Mouse (Mus musculus) T-cell, adult 66 days (primary cell): Measurements from ENCODE around the gene Zbtb32. TPM values are rescaled to one million over a fixed set of nuclear protein-coding genes. Genes with fewer than 3 reads are reported as not detected.

Source experiments
- total RNA-seq, 2 experiments: library from RNA; stranded (reverse); gene quantifications; 3 replicates in 1 of 2; 4 replicates in 1 of 2; pipeline ENCODE4 v1.2.4; 2023

Gene Zbtb32
- total RNA-seq = 1 to 10 TPM; 3.0 to 3.5 TPM

GRCm38 (mm10) chr7:30598786-30599185, at the start of gene Zbtb32:
Gene Zbtb32 (minus strand): TSS chr7:30598909.

GRCm38 (mm10) chr7:30635752-30636151, 37.0 kb upstream of the Zbtb32 start, which contains the start of gene Etv2:
Gene Etv2 (minus strand): TSS chr7:30635852.

GRCm38 (mm10) chr7:30625530-30626384, 27.0 kb upstream of the Zbtb32 start, which contains the start of gene Cox6b1:
Gene Cox6b1 (minus strand): TSS chr7:30626151.

GRCm38 (mm10) chr7:30612654-30613402, 14.1 kb upstream of the Zbtb32 start, which contains the start of gene Upk1a:
Gene Upk1a (minus strand): TSS chr7:30612847.

GRCm38 (mm10) chr7:30588676-30589434, 9.9 kb downstream of the Zbtb32 start, which contains the start of gene Kmt2b:
Gene Kmt2b (minus strand): TSS chr7:30588726.

GRCm38 (mm10) chr7:30564970-30565571, 33.6 kb downstream of the Zbtb32 start, which contains the start of gene Igflr1:
Gene Igflr1 (plus strand): TSS chr7:30565427.

GRCm38 (mm10) chr7:30563117-30563905, 35.4 kb downstream of the Zbtb32 start, which contains the start of the genes U2af1l4, Gm49396 and Psenen:
Gene U2af1l4 (plus strand): TSS chr7:30563301.
Gene Gm49396 (plus strand): TSS chr7:30563344.
Gene Psenen (minus strand): TSS chr7:30563627.

GRCm38 (mm10) chr7:30559443-30559954, 39.2 kb downstream of the Zbtb32 start, which contains the start of gene Lin37:
Gene Lin37 (minus strand): TSS chr7:30559838.

GRCm38 (mm10) chr7:30552102-30553020, 46.3 kb downstream of the Zbtb32 start, which contains the start of the genes Hspb6 and Proser3:
Gene Hspb6 (plus strand): TSS chr7:30552178.
Gene Proser3 (minus strand): TSS chr7:30552299.

Other genes starting within 250 kb of the Zbtb32 start
- not detected for gene Lrfn3, start 236.1 kb downstream of the Zbtb32 start, total RNA-seq
- gene Tyrobp, start 185.1 kb downstream of the Zbtb32 start, total RNA-seq = 10 to 100 TPM; 10.7 to 27.3 TPM
- gene Hcst, start 179.1 kb downstream of the Zbtb32 start, total RNA-seq = 100 to 1,000 TPM; 185 to 201 TPM
- 10 to 100 TPM; 40.1 to 45.7 TPM for gene Nfkbid, start 177.2 kb downstream of the Zbtb32 start, total RNA-seq
- 1 to 10 TPM; 3.8 to 4.3 TPM for gene Aplp1, start 153.4 kb downstream of the Zbtb32 start, total RNA-seq
- gene Kirrel2, start 141.2 kb downstream of the Zbtb32 start, total RNA-seq = not detected
- not detected for gene Nphs1, start 140.6 kb downstream of the Zbtb32 start, total RNA-seq
- not detected for gene Prodh2, start 105.3 kb downstream of the Zbtb32 start, total RNA-seq
- 1 to 10 TPM; 3.3 to 6.3 TPM for gene Arhgap33, start 63.8 kb downstream of the Zbtb32 start, total RNA-seq
- gene Hspb6, start 46.7 kb downstream of the Zbtb32 start, total RNA-seq = 1 to 10 TPM; 2.0 to 2.3 TPM
- gene Proser3, start 46.6 kb downstream of the Zbtb32 start, total RNA-seq = 10 to 100 TPM; 15.1 to 19.7 TPM
- gene Lin37, start 39.1 kb downstream of the Zbtb32 start, total RNA-seq = 10 to 100 TPM; 38.3 to 46.3 TPM
- gene U2af1l4, start 35.6 kb downstream of the Zbtb32 start, total RNA-seq = 10 to 100 TPM; 74.3 to 75.7 TPM
- gene Gm49396, start 35.6 kb downstream of the Zbtb32 start, total RNA-seq = 10 to 100 TPM; 24.2 to 32.0 TPM
- 100 to 1,000 TPM; 127 to 151 TPM for gene Psenen, start 35.3 kb downstream of the Zbtb32 start, total RNA-seq
- 10 to 100 TPM; 44.6 to 51.3 TPM for gene Igflr1, start 33.5 kb downstream of the Zbtb32 start, total RNA-seq
- gene Kmt2b, start 10.2 kb downstream of the Zbtb32 start, total RNA-seq = 100 to 1,000 TPM; 136 to 141 TPM
- 1 to 10 TPM in 1 of 2 experiments, under 1 TPM in 1; 0.79 to 1.1 TPM for gene Upk1a, start 13.9 kb upstream of the Zbtb32 start, total RNA-seq
- 100 to 1,000 TPM; 198 to 235 TPM for gene Cox6b1, start 27.2 kb upstream of the Zbtb32 start, total RNA-seq
- not detected for gene Etv2, start 36.9 kb upstream of the Zbtb32 start, total RNA-seq
- gene Rbm42, start 51.4 kb upstream of the Zbtb32 start, total RNA-seq = 100 to 1,000 TPM; 103 to 113 TPM
- gene Haus5, start 66.1 kb upstream of the Zbtb32 start, total RNA-seq = 10 to 100 TPM; 30.2 to 32.6 TPM
- gene Pmis2, start 72.7 kb upstream of the Zbtb32 start, total RNA-seq = not detected
- not detected for gene 2200002J24Rik, start 100.0 kb upstream of the Zbtb32 start, total RNA-seq
- not detected for gene Atp4a, start 113.3 kb upstream of the Zbtb32 start, total RNA-seq
- gene Tmem147, start 130.6 kb upstream of the Zbtb32 start, total RNA-seq = 10 to 100 TPM; 45.0 to 50.3 TPM
- not detected for gene Gapdhs, start 144.8 kb upstream of the Zbtb32 start, total RNA-seq
- gene Sbsn, start 152.6 kb upstream of the Zbtb32 start, total RNA-seq = 1 to 10 TPM; 6.1 to 7.8 TPM
- not detected for gene Dmkn, start 164.8 kb upstream of the Zbtb32 start, total RNA-seq
- not detected for gene Krtdap, start 189.0 kb upstream of the Zbtb32 start, total RNA-seq
- gene Ffar2, start 224.9 kb upstream of the Zbtb32 start, total RNA-seq = 1 to 10 TPM in 1 of 2 experiments, under 1 TPM in 1; 0.62 to 2.0 TPM